Mouse (Mus musculus): Measurements from ENCODE around the gene Cldn18. TPM values are rescaled to one million over a fixed set of nuclear protein-coding genes. Genes with fewer than 3 reads are reported as not detected.

Cldn18 gene
- total and polyA plus RNA-seq, 3 experiments: not detected

DNA sequence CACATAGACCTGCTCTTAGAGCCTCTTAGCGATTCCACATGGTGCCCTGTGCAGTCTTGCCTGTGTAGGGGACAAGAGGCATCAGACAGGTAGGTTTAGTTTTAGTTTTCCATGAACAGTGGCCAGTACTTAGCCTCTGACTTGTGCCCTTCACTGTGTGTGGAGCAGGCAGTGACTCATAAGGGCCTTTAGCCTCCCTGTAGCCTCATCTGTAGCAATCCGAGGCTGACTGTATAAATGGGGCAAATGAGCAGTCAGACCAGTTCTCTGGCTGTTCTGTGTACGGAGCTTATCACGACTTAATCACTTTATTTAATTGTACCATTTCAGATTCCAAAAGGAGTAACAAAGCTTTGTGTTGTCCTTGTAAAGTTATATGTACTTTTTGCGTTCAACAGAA is 77.1 kb downstream of the Cldn18 start:
- Histone ChIP-seq H3K4me1 (ENCODE audit: control insufficient read depth in 1 of 2, insufficient read depth in 2 of 2, low read length in 2 of 2) (no peaks in the 10 kb centered on the region; a peak in 1 of 4 replicates), H3K36me3 (ENCODE audit: control insufficient read depth in 1 of 2, insufficient read depth in 2 of 2, low read length in 2 of 2) (no peaks in the 10 kb centered on the region), H3K27ac (ENCODE audit: control insufficient read depth, low read depth, low read length) (no peak overlapping the region), H3K4me3 (ENCODE audit: control insufficient read depth in 1 of 2, insufficient read depth in 1 of 2, low read depth in 2 of 2, low read length in 2 of 2) (no peak overlapping the region), H3K9ac (ENCODE audit: control insufficient read depth, low read depth, low read length, poor library complexity, severe bottlenecking) (no peak overlapping the region), H3K9me3 (replicated peaks; ENCODE audit: insufficient read depth, low read length) (no peaks in the 10 kb centered on the region), H3K27me3 (ENCODE audit: control insufficient read depth in 1 of 2, insufficient read depth in 2 of 2, low read length in 2 of 2) (no peaks in the 10 kb centered on the region; a peak in 1 of 4 replicates), H3K79me2 (ENCODE audit: control insufficient read depth, insufficient read depth, low read length, poor library complexity) (no peaks in the 10 kb centered on the region)
- no peak for TF ChIP-seq POLR2AphosphoS5 (IDR thresholded peaks at IDR 0.05; ENCODE audit: borderline replicate concordance, low read depth, low read length)
- TF ChIP-seq EP300 (IDR thresholded peaks at IDR 0.05; ENCODE audit: low read depth in 1 of 2, low read length in 2 of 2): no peak
- no peak for TF ChIP-seq MAZ (IDR thresholded peaks at IDR 0.05; ENCODE audit: low read depth, low read length)
- TF ChIP-seq GATA1 (IDR thresholded peaks at IDR 0.05; ENCODE audit: low read depth, low read length): no peak
- no peak for TF ChIP-seq RAD21 (IDR thresholded peaks at IDR 0.05; ENCODE audit: low read depth, low read length)
- DNase-seq (ENCODE audit: low read depth, low spot score): no peak

Other genes starting within 250 kb of the Cldn18 start
- 11.6 and 11.9 TPM in 2 replicates for gene Armc8, start 148.4 kb downstream of the Cldn18 start, total RNA-seq (2012; rRNA removed)
- 10 to 100 TPM in 1 of 2 experiments, not detected in 1; 14.3 TPM for gene Armc8, start 148.4 kb downstream of the Cldn18 start, polyA plus RNA-seq (2012; ENCODE audit: insufficient read depth in 1 of 2, insufficient read length in 2 of 2, low read depth in 1 of 2, low replicate concordance in 2 of 2, missing spikeins in 1 of 2)
- 49.7 and 51.6 TPM in 2 replicates for gene Dbr1, start 141.5 kb downstream of the Cldn18 start, total RNA-seq (2012; rRNA removed)
- gene Dbr1, start 141.5 kb downstream of the Cldn18 start, polyA plus RNA-seq (2012; ENCODE audit: insufficient read depth in 1 of 2, insufficient read length in 2 of 2, low read depth in 1 of 2, low replicate concordance in 2 of 2, missing spikeins in 1 of 2): 10 to 100 TPM in 1 of 2 experiments, not detected in 1; 53.7 TPM
- 0.04 TPM in 1 of 2 replicates, not detected in the other for gene A4gnt, start 104.8 kb downstream of the Cldn18 start, total RNA-seq (2012; rRNA removed)
- gene A4gnt, start 104.8 kb downstream of the Cldn18 start, polyA plus RNA-seq (2012; ENCODE audit: insufficient read depth in 1 of 2, insufficient read length in 2 of 2, low read depth in 1 of 2, low replicate concordance in 2 of 2, missing spikeins in 1 of 2): not detected
- not detected in 2 replicates for gene Dzip1l, start 87.8 kb downstream of the Cldn18 start, total RNA-seq (2012; rRNA removed)
- not detected for gene Dzip1l, start 87.8 kb downstream of the Cldn18 start, polyA plus RNA-seq (2012; ENCODE audit: insufficient read depth in 1 of 2, insufficient read length in 2 of 2, low read depth in 1 of 2, low replicate concordance in 2 of 2, missing spikeins in 1 of 2)
- gene Sox14, start 158.9 kb upstream of the Cldn18 start, total RNA-seq (2012; rRNA removed): not detected in 2 replicates
- not detected for gene Sox14, start 158.9 kb upstream of the Cldn18 start, polyA plus RNA-seq (2012; ENCODE audit: insufficient read depth in 1 of 2, insufficient read length in 2 of 2, low read depth in 1 of 2, low replicate concordance in 2 of 2, missing spikeins in 1 of 2)